Mouse (Mus musculus) testis, adult 2 months (tissue): ENCODE results near the gene Olfr1301.

Experiments
- CTCF ChIP-seq: fragments of 200-500 bp; IDR thresholded peaks from 2 replicates; pipeline ENCODE4 v1.5.1; 2012; ENCODE audit warnings: low read depth, mild to moderate bottlenecking, inconsistent platforms, low read length, moderate library complexity; ENCODE audit not compliant: control insufficient read depth, insufficient read depth, insufficient replicate concordance
- POLR2A ChIP-seq: fragments of 200-500 bp; IDR thresholded peaks from 2 replicates; pipeline ENCODE4 v1.6.1; 2012; ENCODE audit warnings: low read depth, mild to moderate bottlenecking, inconsistent platforms, low read length, moderate library complexity; ENCODE audit not compliant: control insufficient read depth

DNA sequence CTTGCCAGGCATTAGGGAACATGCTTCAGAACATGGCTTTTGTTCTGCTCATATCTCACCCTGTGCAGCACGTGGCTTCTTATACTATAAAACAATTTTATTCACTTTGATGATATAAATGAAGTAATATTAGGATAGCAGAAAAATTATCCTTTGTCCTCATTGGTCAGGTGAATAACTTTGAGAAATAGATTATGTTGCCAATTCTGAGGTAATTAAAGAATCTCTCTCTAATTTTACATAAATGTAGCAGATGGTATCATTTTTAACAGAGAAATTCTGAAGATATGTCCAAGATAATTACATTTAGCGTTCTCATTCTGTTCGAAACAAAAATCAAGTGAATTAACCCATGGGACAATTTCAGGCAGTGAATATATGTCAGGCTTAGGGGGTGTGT lies at the start of gene Olfr1301:
- TF ChIP-seq CTCF: no peak
- TF ChIP-seq POLR2A: no peak
